Mouse (Mus musculus) left cerebral cortex, adult 8-10 months (tissue): ENCODE data around the gene Scube2. TPM values are rescaled to one million over a fixed set of nuclear protein-coding genes. Genes with fewer than 3 reads are reported as not detected.

Experiments used
- DNase-seq, 2 experiments: peaks; one replicate each; pipeline ENCODE4 v3.0.0; 2022; ENCODE audit warnings: low spot score in 2 of 2
- total RNA-seq, 4 experiments: library from RNA; stranded (reverse); gene quantifications; 2 replicates each; pipeline ENCODE4 v1.2.4; 2022

Scube2 gene
- total RNA-seq, 4 experiments from 2014 or later, result 0.79 to 1.2 (median 0.88) TPM

- no peak for DNase-seq
Measured at GRCm38 (mm10) chr7:109852017-109852416, 13.5 kb downstream of the Scube2 start.

- DNase-seq, result no peak
Measured at GRCm38 (mm10) chr7:109850531-109850930, 14.9 kb downstream of the Scube2 start.

- no peak for DNase-seq
Measured at GRCm38 (mm10) chr7:109849750-109850434, 15.6 kb downstream of the Scube2 start.

DNA sequence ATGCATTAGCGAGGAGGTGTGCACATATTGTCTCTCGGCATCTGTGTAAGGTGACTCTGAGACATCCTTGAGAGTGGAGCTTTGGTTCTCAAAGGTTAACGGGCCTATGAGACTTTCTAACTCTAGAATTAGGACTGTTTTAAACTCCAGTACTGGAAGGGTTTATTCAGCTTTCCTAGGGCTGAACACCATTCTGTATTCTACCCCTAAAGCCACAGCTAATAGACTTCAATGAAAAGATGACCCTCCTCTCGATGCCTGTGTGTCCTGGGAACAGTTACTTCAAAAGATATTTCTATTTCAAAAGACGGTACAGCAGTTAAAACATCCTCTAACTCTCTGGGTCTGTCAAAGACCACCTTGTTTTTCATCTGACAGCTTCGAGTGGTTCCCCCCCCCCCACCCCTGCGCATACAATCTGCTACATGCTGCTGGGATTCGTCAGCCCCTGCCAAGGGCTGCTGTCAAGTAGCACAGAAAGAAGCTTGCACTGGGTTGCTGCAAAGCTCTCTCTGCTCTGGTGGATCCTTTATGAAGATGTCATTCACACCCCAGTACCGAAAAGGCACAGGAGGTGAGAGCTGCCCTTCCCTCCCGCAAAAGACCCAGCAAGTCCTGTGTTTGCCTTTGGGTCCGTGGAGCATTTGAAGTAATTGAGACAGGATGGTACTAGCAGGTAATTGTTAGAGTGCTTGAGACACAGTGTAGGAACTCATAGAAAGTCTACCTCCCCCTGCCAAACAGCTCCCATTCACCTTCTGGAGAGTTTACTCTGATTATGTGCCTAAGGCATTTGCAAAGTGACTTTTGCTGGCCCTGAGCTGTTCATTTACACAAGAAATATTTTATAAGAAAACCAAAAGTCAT is 16.4 kb downstream of the Scube2 start:
- DNase-seq, result no peak

DNA sequence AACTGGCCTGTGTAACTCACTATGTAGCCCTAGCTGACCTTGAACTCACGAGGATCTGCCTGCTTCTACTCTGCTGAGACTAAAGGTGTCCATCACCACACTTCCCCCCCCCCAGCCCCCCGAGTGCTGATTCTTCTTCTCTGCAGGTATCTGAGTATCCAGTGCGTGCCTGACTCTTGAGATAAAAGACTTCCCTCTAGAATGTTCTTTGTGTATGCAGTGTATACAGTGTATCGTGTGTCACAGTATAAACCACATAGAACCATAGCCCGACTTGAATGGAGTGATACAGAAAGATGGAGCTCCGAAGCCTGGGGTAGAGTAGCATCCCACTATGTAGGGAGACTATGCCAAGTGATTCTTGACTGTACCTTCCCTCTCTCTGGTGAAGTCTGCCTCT is 21.4 kb downstream of the Scube2 start:
- no peak for DNase-seq

GRCm38 (mm10) chr7:109841618-109842418 is 23.7 kb downstream of the Scube2 start:
- DNase-seq, result peak in 1 of 2 experiments; percentile 26

GRCm38 (mm10) chr7:109841031-109841430 is 24.4 kb downstream of the Scube2 start:
- DNase-seq, result no peak

GRCm38 (mm10) chr7:109838613-109839012 is 26.9 kb downstream of the Scube2 start:
- no peak for DNase-seq

DNA sequence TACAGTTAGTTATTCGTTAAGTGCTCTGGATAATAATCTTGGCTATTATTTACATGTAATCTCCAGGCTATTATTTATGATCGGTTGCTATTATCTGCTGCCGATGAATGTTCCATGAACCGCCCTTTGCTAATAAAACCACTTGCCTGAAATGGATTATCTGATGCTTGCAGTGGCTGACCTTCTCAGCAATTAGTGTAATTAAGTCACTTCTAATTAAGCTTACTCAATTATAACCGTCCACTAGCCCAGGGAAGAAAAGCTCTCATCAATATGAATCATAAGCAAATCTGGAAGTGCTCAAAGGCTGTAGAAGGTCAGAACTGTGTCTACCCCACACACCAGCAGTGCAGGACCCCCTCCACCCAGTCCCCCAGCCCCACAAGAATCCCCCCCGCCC is 27.8 kb downstream of the Scube2 start:
- no peak for DNase-seq

- no peak for DNase-seq
Measured at GRCm38 (mm10) chr7:109834894-109835293, 30.6 kb downstream of the Scube2 start.

DNA sequence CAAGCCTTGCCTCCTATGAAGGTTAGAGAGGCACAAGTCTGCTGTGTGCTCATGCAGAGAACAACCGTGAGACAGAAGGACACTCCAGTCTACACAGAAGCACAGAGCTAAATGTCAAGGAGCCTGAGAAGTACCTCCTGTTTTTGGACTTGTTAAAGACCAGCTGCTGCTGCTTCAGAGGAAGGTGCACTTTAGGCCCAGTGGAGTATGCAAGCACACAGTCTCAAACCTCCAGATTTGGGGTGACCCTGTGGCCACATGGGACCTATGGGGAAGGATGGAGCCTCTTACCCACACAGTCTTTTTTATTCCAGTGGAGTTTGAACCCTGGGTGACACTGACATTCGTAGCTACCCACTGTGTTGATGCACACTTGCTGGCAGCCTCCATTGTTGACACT is 34.1 kb downstream of the Scube2 start:
- no peak for DNase-seq

DNA sequence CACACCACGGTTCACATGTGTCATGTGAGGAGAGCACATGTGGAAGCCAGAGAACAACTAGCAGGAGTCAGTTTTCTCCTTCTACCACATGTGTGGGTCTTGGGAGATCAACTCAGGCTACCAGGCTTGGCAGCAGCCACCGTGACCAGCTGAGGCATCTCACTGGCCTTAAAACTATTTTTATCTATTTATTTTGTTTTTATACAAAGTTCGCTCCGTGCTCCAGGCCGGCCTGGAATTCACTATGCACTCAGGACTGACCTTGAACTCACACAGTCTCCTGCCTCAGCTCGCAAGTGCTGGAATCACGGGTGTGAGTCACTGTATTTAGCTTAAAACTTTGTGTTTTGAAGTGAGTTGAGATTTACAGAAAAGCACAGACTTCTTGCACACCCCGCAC is 38.6 kb downstream of the Scube2 start:
- DNase-seq, result no peak

- no peak for DNase-seq
Measured at GRCm38 (mm10) chr7:109825293-109825692, 40.2 kb downstream of the Scube2 start.

GRCm38 (mm10) chr7:109818600-109818999 is 46.9 kb downstream of the Scube2 start:
- no peak for DNase-seq

DNA sequence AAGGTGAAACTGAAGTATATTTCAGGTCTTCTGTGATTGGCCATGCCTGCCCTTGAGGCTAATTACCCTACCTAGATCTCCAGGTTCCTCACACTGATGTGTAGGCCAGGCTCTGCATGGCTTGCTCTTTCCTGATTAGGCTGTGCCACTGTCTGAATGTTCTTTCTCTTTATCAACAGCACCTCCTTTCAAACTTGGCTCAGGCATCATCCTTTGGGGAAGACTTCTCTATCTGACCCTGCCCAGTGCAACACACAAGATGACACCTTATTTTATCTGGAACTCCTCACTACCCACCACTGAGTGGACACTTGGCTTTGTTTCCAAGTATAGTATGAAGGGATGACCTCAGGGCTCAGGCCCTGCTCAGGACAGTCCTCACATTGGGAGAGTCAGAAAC is 47.5 kb downstream of the Scube2 start:
- DNase-seq, result no peak

DNA sequence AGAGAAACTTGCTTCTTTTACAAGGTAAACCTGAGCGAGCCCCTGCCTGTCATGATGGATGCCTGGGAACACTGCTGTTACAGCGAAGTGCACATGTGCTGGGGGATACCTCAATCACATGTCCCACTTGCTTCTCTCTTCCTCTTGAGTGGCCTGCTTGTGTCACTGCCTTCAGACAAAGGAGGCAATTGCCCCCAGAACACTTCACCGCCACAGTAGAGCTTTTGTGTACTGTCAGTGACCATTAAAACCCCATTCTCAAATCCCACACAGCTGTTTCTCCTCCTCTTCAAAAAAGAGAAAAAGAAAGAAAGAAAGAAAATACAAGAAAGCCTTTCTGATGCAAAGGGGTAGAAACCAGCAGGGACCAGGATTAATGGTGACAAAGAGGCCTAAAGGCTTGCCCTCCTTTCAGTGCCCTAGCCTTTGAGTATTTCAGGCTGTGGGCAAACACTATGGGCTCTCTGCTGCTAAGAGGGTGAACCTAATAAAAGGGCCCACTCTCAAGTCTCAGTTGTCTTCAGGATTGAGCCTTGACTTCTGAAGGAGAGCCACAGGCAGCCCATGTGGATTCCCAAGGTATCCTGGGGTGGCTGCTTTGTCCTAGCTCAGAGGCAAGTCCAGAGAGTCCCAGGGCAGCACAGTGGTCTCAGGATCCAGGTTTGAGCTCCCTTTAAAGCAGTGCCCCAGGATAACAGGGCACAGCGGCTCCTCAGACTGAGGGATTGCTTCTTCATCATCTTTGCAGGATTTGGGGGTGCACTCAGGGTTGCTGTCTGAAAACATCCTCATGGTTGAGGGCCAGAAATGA is 51.9 kb downstream of the Scube2 start:
- no peak for DNase-seq

DNA sequence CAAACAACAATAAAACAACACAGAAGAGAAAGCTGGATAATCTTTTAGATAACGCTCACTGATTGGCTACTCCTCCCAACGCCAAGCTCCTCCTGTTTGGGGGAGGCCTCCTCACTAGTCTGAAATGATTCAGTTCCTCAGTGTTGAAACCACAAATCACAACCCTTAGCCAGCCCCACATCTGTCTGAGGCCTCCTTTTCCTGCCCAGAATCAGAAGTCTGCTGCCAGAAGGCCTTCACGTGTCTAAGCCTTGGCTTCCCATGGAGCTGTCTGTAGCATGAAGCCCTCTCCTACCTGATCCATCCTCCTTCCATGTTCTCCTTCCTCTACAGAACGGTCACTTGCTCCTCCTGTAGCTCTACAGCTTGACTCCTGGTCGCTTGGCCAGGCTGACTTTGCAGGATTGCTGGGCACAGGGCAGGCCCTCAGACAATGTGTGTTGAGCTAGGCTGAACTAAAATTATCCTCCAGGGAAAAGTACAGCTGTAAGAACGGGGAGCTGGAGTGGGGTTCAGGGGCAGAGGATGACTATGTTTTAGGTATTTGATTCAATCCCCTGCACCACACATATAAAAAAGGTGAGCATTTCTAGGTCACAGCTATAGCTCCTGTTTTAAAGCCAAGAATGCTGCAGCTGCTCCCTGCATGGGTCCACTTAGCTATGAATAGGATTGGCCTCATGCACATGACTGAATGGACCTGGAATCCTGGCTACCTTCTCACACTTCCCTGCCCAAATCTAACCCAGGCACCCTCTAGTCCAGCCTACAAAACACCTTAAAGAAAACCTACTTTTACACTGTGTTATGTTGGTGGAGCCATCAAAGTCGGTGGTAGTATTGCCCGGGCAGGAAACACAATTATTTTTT is 57.6 kb downstream of the Scube2 start:
- no peak for DNase-seq

GRCm38 (mm10) chr7:109804843-109805242 is 60.6 kb downstream of the Scube2 start:
- no peak for DNase-seq

- no peak for DNase-seq
Measured at GRCm38 (mm10) chr7:109804355-109804754, 61.1 kb downstream of the Scube2 start.

DNA sequence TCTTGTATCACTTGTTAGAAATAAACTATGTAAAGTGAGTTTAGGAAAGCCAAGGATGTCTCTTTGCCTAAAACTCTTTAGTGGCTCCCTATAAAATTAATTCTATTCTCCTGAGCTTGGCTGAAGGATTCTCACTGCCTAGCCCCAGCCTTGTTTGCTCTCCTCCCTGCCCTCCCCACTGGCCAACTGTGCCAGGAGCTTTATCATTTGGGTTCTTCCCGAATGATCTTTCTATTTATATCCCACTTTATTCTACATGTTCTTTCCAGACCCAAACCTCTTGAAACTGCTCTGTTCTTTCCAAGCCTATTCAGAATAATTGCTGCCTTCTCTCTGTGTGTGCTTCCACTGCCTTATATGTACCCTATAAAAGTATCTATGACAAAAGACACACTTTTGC is 62.0 kb downstream of the Scube2 start:
- DNase-seq, result no peak
